Mouse (Mus musculus): Measurements from ENCODE around the gene Plvap. TPM values are rescaled to one million over a fixed set of nuclear protein-coding genes. Genes with fewer than 3 reads are reported as not detected.
"Not testable (repeated sequence)": the region's sequence is repeated elsewhere in the genome, so short reads cannot be mapped to it uniquely, and the experiment has no call there.

The Plvap gene
- polyA plus RNA-seq, 1 experiment from 2014 or later = 45.2 TPM

- Histone ChIP-seq H3K9me3 (replicated peaks) (no peaks in the 10 kb centered on the region), H3K4me1 (peaks cover 18% of the 10 kb centered on the region), H3K27me3 (ENCODE audit: low read depth, poor library complexity, severe bottlenecking) (peaks cover 10% of the 10 kb centered on the region), H3K27ac (replicated peaks) (peak within 1 kb of the TSS; percentile 79), H3K4me3 (peak within 1 kb of the TSS; percentile 74), H3K36me3 (peaks cover 27% of the 10 kb centered on the region)
- WGBS = under 1% methylated on average over 55 of the region's 55 CpGs
- DNase-seq (ENCODE audit: low spot score) = peak; percentile 97
Observed at GRCm38 (mm10) chr8:71542632-71543343, 31.2 kb upstream of the Plvap start, which contains the start of gene Mvb12a. Mvb12a (plus strand) TSS chr8:71542922.

- Histone ChIP-seq H3K27ac (replicated peaks) (peak within 1 kb of the TSS; percentile 46; the same call in 1 of the 2 replicates), H3K4me1 (peaks cover 18% of the 10 kb centered on the region), H3K36me3 (no peaks in the 10 kb centered on the region), H3K4me3 (peak within 1 kb of the TSS; percentile 50), H3K9me3 (replicated peaks) (no peaks in the 10 kb centered on the region), H3K27me3 (ENCODE audit: low read depth, poor library complexity, severe bottlenecking) (peaks cover 44% of the 10 kb centered on the region)
- WGBS = 3% methylated on average over 37 of the region's 37 CpGs
- DNase-seq (ENCODE audit: low spot score) = peak; percentile 72
Observed at GRCm38 (mm10) chr8:71537028-71537867, 25.7 kb upstream of the Plvap start, which contains the start of gene Bst2. Bst2 (minus strand) TSS chr8:71537456.

DNA sequence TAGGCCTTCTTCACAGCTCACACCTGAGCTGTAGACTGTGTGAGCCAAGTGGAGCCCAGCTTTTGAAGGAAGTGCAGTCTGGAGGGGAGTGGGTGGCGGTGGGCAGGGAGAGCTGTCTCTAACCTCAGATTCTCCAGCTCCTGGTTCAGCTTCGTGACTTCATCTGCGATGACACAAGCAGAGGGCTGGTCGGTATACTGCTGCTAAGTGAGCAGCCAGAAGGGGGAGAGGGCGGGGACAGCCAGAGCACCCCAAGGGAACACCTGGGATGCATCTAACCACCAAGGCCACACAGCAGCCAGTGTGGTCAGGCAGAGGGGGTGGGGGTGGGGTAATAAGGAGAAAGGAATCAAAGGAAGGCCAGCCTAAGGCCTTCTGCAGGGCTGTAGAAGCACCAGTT is 24.1 kb upstream of the Plvap start:
- 65% methylated on average over 5 of the region's 5 CpGs for WGBS
- no peak overlapping the region for H3K4me3 ChIP-seq
- DNase-seq (ENCODE audit: low spot score) = no peak
- no peak overlapping the region for H3K27ac ChIP-seq (replicated peaks)
- peaks cover 44% of the 10 kb centered on the region for H3K27me3 ChIP-seq (ENCODE audit: low read depth, poor library complexity, severe bottlenecking)
- H3K36me3 ChIP-seq = no peaks in the 10 kb centered on the region
- H3K9me3 ChIP-seq (replicated peaks) = no peaks in the 10 kb centered on the region
- peaks cover 18% of the 10 kb centered on the region for H3K4me1 ChIP-seq

- 40% methylated on average over 3 of the region's 3 CpGs for WGBS
- Histone ChIP-seq H3K27ac (replicated peaks) (no peak overlapping the region), H3K27me3 (ENCODE audit: low read depth, poor library complexity, severe bottlenecking) (peaks cover 44% of the 10 kb centered on the region), H3K9me3 (replicated peaks) (no peaks in the 10 kb centered on the region), H3K36me3 (no peaks in the 10 kb centered on the region), H3K4me1 (peaks cover 18% of the 10 kb centered on the region), H3K4me3 (no peak overlapping the region)
- DNase-seq (ENCODE audit: low spot score) = no peak
Observed at GRCm38 (mm10) chr8:71534263-71534810, 22.8 kb upstream of the Plvap start.

- WGBS = 70% methylated on average over 6 of the region's 12 CpGs
- Histone ChIP-seq H3K4me1 (peaks cover 23% of the 10 kb centered on the region), H3K27me3 (ENCODE audit: low read depth, poor library complexity, severe bottlenecking) (peaks cover 45% of the 10 kb centered on the region)
- not testable (repeated sequence) for H3K36me3 ChIP-seq; H3K27ac ChIP-seq (replicated peaks); H3K9me3 ChIP-seq (replicated peaks); H3K4me3 ChIP-seq; DNase-seq (ENCODE audit: low spot score)
Observed at GRCm38 (mm10) chr8:71530735-71531467, 19.3 kb upstream of the Plvap start.

DNA sequence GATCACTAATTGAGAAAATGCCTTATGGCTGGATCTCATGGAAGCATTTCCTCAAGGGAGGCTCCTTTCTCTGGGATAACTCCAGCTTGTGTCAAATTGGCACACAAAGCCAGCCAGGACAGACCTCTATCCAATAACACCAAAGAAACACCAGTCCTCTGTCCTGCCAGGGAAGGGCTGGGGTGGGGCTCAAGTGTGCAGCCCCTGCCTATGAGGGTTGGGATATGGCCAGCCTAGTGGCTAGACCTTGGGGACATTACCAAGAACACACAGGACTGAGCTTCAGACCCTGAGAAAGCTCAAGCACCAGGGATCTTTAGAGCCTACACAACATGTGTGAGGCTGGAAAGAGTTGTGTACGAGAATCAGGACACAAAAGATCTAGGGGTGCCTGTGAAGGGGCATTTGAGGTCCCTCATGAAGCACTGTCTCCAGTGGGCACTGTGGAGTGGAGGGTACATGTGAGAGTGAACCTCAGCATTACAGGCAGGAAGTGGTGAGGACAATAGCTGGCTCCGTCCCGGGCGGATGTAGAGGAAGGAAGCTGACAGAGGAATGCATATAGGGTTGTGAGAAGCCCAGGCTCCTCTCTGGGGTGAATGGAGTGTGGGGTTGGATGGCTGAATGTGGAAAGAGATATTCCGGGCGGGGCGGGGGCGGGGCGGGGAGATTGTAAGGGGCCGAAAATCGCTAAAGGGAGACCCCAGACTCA is 17.0 kb upstream of the Plvap start:
- 89% methylated on average over 11 of the region's 11 CpGs for WGBS
- Histone ChIP-seq H3K27me3 (ENCODE audit: low read depth, poor library complexity, severe bottlenecking) (peaks cover 54% of the 10 kb centered on the region), H3K27ac (replicated peaks) (no peak overlapping the region), H3K4me1 (peaks cover 28% of the 10 kb centered on the region), H3K4me3 (no peak overlapping the region), H3K36me3 (no peaks in the 10 kb centered on the region), H3K9me3 (replicated peaks) (no peaks in the 10 kb centered on the region)
- DNase-seq (ENCODE audit: low spot score) = no peak

- Histone ChIP-seq H3K36me3 (no peaks in the 10 kb centered on the region), H3K27me3 (ENCODE audit: low read depth, poor library complexity, severe bottlenecking) (peaks cover 66% of the 10 kb centered on the region), H3K4me3 (no peak overlapping the region), H3K27ac (replicated peaks) (peak overlapping the region; percentile 35; the same call in 1 of the 2 replicates), H3K9me3 (replicated peaks) (no peaks in the 10 kb centered on the region), H3K4me1 (peaks cover 28% of the 10 kb centered on the region)
- 52% methylated on average over 3 of the region's 3 CpGs for WGBS
- DNase-seq (ENCODE audit: low spot score) = no peak
Observed at GRCm38 (mm10) chr8:71527162-71527870, 15.8 kb upstream of the Plvap start.

- no peaks in the 10 kb centered on the region for H3K36me3 ChIP-seq
- peaks cover 68% of the 10 kb centered on the region for H3K27me3 ChIP-seq (ENCODE audit: low read depth, poor library complexity, severe bottlenecking)
- no peaks in the 10 kb centered on the region for H3K9me3 ChIP-seq (replicated peaks)
- no peak overlapping the region; the same call in 1 of the 2 replicates for H3K4me3 ChIP-seq
- H3K27ac ChIP-seq (replicated peaks) = 0 out of 2 replicates have a peak overlapping the region, but pooled peaks have one; percentile 7
- DNase-seq (ENCODE audit: low spot score) = peak; percentile 26
- peaks cover 34% of the 10 kb centered on the region for H3K4me1 ChIP-seq
- WGBS = 2% methylated on average over 6 of the region's 6 CpGs
Observed at GRCm38 (mm10) chr8:71526272-71526671, 14.7 kb upstream of the Plvap start.

- H3K9me3 ChIP-seq (replicated peaks) = no peaks in the 10 kb centered on the region
- DNase-seq (ENCODE audit: low spot score) = peak; percentile 40
- H3K27ac ChIP-seq (replicated peaks) = peak within 1 kb of the TSS; percentile 7; the same call in 1 of the 2 replicates
- peaks cover 68% of the 10 kb centered on the region for H3K27me3 ChIP-seq (ENCODE audit: low read depth, poor library complexity, severe bottlenecking)
- no peaks in the 10 kb centered on the region for H3K36me3 ChIP-seq
- peak within 1 kb of the TSS; percentile 38 for H3K4me3 ChIP-seq
- WGBS = 5% methylated on average over 46 of the region's 46 CpGs
- H3K4me1 ChIP-seq = peaks cover 35% of the 10 kb centered on the region
Observed at GRCm38 (mm10) chr8:71525226-71526050, 13.9 kb upstream of the Plvap start, which contains the start of gene Ccdc194. Ccdc194 (minus strand) TSS chr8:71525711.

- 5% methylated on average over 17 of the region's 17 CpGs for WGBS
- H3K27me3 ChIP-seq (ENCODE audit: low read depth, poor library complexity, severe bottlenecking) = peaks cover 45% of the 10 kb centered on the region
- H3K4me3 ChIP-seq = no peak overlapping the region
Observed at GRCm38 (mm10) chr8:71521634-71522033, 10.1 kb upstream of the Plvap start.

More at GRCm38 (mm10) chr8:71521634-71522033, 10.1 kb upstream of the Plvap start:
- Histone ChIP-seq H3K27ac (replicated peaks) (no peak overlapping the region), H3K36me3 (no peaks in the 10 kb centered on the region), H3K9me3 (replicated peaks) (no peaks in the 10 kb centered on the region), H3K4me1 (peaks cover 43% of the 10 kb centered on the region)
- DNase-seq (ENCODE audit: low spot score) = peak; percentile 94
